Mouse (Mus musculus) heart, adult 18-20 months (tissue): ENCODE measurements at regions not wholly inside any gene's neighbourhood (a gene's known extent, or its start where the extent isn't known, plus 50 kb on each side); places are given as distances from the start of the nearest gene placed in this dataset.

Experiments used
- DNase-seq, 2 experiments: peaks; one replicate each; pipeline ENCODE4 v3.0.0; 2021 to 2022; ENCODE audit warnings: mixed read lengths in 1 of 2

DNA sequence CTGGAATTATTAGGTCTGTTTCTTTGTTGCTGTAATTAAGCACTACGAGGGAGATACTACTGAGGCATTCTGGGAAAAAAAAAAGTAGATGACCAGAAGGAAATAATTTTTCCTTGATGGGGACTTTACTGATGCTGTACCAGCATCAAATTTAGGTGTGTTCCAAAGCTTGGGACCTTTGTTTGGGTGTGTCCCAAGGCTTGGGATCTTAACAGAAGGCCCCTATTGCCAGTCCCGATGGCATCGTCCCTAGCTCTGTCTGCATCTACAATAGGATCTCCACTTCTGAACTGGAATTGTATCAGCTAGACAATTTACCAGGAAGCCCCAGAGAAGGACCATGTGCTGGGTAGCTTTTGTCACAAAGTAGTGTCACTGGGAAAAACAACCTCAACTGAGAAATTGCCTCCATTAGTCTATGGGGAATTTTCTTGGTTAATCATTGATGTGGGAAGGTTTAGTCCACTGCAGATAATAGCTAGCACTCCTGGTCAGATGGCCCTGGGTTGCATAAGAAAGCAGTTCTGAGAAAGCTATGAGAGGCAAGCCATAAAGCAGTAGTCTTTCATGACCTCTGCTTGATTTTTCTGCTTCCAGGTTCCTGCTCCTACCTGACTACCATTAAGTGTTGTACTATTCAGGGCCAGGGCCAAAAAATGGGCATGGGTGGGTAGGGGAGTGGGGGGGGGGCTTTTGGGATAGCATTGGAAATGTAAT is 392.7 kb downstream of the Igsf11 start:
- no peak for DNase-seq

DNA sequence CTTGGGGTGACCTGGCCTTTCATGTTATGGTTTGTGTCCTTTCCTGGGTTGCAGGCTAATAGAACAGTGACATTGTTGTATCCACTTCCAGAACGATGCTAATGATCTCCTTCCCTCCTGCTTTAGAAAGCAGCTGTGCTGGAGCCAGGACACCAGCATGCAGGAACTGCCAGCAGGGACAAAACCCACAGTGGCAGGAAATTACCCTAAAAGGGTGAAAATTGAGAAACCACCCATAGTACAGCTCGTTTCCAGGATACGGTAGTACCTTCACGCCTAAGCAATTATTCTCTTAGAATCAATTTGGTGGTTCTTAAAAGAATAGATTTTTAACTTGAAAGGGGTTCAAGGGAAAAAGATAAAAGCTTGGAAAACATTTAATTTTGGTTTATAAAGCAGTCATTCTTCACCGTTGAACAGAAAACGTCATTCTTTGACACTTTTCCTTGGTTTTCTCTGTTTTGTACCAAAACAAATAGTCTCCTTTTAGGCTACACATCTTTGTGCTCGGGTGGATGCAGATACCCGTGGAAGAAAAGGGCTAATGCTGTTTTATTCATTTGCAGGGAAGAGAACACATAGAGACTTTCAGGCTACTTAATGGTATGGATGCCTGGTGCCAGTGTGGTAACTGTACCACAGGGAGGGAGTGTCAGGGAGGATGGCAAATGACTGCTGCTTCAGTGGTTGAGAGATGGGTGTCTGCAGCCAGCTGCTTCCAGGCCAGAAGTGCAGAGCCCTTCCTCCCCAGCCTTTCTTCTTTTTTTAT is 394.5 kb downstream of the Igsf11 start:
- DNase-seq, result no peak

DNA sequence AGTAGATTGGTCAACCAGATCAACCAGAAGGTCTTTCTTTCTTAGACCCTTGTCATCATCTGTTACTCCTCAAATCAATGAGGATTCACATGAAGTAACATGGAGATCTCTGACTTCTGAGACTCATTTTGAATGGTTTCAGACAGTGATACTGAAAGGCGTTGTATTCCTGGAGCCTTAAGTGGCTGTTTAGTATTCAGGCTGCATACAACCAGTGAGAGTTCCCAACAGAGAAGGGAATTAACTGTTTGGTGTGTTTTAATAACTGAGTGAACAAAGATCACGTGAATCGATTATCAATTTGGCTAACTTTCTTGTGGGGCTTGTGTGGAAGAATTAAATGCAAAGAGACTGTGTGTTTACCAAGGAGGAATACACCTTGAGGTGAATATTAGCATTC is 406.4 kb downstream of the Igsf11 start:
- DNase-seq, result no peak

DNA sequence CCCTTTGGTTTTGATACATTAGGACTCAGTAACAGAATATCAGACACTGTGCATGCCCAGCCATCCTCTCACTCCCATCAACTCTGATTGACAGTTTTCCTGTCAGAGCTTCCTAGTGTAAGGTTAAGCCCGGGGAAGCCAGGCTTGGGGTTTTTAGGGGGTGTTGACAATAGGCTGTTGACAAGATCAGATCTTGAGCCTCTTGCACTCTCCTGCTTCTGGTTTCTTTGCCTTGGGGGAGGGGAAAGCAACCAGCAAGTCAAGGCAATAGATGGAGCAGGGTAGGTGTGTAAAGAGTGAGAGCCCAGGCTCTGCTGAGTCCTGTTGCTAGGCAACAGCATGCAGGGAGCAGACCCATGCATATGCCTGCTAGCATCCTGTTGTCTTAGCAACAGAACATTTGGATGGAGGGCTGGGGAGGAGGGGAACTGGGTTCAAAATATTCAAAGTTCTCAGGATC is 410.5 kb downstream of the Igsf11 start:
- DNase-seq, result no peak

DNA sequence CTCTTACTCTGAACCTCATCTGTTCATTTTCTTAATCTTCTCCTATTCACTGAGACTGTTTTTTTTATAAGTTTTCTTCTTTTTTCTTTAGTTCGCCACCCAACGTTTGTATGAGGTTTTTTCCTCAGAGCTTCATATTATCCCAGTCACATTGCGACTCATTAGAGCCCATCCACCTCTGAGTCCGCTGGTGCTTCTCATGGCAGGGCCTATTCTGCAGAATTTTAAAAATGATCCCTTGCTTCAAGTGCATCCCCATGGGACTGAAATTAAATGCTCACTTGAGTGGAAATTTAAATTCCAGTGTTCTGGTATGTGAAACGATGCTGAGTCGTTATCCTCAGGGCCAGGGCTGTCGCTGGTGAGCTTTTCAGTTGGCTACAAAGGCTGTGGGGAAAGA is 410.9 kb downstream of the Igsf11 start:
- DNase-seq, result no peak

DNA sequence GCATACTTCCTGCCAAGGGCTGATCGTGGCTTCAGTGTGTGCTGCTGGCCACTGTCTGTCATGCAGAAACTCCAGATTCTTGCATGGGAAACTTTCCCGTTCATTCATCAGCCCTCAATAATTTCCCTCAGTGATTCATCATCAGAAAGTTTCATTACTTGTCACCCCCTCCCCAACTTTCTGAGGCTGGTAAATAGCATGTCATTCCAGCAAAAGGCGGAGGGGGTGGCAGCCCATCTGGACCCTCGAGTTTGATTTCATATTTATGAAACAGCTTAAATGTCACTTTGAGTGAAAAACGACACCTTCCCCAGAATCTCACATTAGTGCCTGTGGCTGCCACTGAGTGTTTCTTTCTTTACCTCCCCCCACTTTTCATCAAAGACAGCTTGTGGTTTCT is 415.5 kb downstream of the Igsf11 start:
- no peak for DNase-seq

DNA sequence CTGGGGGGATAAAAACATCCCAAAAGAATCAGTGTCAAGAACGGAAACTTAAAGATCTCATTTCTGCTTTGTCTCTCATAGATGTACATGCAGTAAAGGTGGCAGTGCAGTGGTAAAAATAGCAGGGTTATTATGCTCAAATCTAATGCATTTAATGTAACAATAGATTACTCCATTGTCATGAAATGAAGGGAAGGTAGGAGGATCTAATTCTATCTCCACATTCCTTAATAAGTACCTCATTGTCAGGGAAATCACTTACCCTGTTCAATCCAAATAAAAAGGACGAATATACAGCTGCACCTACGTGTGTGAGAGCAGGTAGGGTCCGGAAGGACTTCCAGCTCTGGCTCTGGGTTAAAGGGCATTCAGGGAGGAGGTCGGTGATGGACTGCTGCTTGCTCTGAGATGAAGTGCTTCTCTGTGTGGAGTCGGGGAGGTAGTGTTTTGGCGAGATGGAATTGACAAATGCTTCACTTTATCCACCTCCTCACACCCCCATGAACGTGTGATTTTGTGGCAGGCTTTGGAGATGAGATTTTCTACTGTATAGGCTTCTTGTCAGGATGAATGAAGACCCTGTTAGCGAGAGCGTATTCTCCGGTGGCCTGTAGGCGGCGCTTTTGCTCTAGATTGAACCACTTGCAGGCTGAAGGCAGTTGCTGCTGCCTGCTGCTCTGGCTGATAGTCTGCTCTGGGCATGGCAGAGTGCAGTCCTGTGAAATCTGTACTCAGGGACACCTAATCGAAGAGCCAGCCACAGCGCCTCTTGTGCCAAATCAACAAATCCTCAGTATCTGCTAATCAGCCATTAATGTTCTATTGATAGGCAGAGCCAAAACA is 424.5 kb downstream of the Igsf11 start:
- peak; percentile 1 to 25 for DNase-seq

DNA sequence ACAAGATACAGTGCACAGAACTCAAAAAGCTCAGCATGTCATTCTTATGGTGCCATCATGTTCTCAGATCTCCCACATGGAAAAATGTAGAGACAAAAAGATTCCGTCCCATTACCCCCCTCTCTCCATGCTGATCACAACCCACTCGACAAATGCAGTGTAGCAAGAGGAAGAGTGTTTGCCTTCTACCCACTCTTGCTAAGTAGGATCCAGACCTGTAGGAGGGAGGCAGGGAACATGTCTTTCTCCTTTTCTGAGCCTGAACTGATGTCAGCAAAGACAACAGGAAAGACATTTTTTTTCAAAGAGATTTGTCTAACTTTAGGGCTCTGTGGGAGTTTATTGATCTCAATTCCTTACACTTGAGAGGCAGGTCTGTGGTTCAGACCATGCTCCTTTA is 433.2 kb downstream of the Igsf11 start:
- DNase-seq, result no peak

DNA sequence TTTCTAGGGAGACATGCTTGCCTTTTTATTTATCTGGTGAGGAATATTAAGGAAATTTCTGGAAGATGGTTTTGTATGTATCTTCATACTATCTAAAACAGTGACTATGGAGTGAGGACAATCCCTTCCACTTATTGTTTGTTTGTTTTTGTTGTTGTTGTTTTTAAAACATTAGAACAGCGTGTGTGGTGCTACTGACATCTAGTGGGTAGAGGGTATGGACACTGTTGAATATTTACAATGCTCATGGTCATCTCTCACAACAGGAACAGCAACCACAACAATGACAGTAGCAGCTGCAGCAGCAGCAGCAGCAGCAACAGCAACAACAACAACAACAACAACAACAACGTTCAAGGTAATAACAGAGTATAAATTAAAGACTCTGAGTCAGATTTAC is 471.2 kb downstream of the Igsf11 start:
- DNase-seq, result no peak

DNA sequence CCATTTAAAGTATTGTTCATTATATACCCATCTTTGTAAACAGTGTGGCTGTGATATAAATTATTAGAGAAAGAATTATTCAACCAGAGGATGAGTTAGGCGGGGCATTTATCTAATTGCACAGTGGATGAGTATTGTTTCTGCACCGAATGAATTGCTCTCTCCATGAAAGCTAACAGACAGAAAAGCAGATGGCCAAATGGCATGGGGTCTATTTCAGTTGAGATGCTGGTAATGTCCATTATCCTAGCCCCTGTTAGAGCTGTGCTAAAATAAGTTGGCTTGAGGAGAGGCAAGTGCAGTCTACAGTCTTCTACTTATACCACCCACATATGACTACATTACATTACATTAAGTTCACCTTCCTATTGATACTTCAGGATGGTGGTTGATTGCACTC is 475.8 kb downstream of the Igsf11 start:
- DNase-seq, result no peak

DNA sequence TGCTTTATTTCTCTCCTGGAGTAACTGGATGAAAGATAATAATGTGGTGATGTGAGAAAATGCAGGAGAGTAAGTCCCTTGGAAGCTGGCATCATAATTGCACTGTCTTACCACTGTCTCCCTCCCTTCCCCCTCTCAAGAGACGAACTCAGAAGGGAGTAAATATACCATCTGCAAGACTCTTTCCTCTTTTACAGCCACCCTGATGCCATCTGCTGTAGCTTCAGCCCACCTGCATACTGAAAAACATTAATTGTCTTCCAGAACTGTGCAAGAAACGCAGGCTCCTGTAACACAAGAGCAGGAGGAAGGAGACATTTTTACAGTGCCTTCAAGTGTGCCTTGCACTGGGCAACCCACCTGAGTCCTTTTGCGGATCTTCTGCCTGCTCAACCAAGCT is 482.1 kb downstream of the Igsf11 start:
- no peak for DNase-seq

DNA sequence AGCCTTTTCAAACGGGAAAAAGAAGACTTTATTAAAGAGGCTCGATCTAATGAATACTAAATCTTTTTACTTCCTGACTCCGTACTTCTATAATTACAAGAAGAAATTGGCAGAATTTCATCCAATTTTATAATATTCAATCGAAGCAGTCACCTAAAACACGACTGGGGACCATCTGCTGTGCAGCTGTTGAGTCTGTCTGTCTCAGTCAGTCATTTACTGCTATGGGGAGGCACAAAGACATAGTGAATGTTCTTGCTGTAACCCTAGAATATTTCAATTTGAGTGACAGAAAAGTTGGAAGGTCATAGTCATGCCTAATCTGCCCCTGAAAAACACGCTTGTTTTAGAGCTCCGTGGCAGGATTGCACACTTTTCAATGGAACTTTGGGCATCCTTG is 487.5 kb downstream of the Igsf11 start:
- DNase-seq, result no peak

DNA sequence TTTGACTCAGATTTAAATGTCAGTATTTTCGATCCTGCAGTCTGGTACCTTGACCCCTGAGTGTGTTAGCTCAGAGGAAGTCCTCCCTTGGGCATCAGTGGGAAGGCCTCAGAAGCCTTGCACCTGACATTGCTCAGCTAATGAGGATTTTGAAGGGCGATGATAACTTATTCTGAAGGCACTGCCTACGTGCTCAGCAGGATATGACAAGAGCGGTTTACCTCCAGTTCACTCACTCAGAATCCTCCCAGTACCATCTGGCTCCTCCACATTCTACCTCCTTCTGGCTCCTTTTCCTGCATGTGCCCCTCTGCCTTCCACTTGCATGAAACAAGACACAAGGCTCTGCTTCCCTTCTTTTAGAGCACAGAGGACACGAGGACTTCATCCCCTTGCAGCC is 497.5 kb downstream of the Igsf11 start:
- no peak for DNase-seq

DNA sequence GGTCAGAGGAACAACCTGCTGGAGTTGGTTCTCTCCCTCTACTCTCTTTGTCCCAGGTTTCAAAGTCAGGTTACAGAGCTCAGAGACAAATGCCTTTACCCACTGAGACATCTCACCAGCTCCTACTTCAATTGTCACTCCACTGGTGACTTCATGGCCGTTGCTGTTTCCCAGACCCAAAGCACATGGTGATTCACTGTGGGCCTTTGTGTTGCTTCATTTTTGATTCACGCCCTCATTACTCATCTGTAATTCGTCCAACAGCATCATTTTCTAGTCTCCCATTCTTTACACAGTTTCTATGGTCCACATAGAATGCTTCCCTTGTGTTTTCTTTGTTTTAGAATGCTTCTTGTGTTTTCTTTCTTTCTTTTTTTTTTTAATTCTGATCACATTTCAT is 498.2 kb downstream of the Igsf11 start:
- no peak for DNase-seq

DNA sequence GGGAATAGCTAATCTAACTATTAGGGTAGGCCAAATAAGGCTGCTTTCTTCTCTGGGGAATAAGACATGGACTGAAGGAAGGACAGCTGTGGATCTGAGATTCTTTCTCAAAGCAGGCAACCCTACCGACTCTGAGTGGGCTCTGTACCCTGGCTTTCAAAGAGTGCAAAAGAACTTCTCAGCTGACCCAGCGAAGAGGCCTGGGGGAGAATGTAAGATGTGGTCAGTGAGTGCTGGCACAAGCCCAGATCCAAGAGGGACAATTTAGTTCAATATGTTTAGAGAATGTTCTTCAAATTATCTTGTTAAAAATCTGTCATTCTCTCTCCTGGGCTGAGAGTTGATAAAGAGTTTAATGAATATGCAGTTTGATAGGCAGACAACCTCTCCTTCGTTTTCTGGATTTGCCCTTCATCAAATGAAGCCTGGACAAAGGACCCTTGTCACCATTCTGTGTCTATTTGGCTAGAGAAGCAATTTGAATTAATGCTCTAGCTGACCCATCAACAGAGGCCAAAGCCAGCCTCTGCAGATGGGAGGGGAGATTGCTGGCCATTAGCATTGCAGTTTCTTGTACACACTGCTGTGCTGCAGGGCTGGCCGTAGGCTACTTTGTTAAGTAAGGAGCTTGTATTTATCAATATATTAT is 509.8 kb downstream of the Igsf11 start:
- no peak for DNase-seq

DNA sequence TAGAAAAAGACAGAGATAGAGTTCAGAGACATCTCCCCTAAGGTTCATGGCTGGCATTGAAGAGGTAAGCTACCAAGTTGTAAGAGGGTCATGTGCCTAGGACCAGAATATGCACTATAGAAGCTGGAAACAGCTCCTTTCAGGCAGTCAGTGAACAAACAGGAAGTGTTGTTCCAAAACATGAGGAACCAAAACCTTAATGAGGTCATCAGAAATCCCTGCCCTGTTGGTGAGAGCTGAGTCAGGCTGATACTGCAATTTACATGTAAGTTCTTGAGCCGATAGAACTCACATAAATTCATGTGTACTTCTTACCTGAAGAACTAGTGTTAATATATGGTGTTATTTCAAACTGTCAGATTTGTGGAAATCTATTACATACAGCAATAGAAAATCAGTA is 539.1 kb downstream of the Igsf11 start:
- DNase-seq, result peak in 1 of 2 experiments; percentile 5

DNA sequence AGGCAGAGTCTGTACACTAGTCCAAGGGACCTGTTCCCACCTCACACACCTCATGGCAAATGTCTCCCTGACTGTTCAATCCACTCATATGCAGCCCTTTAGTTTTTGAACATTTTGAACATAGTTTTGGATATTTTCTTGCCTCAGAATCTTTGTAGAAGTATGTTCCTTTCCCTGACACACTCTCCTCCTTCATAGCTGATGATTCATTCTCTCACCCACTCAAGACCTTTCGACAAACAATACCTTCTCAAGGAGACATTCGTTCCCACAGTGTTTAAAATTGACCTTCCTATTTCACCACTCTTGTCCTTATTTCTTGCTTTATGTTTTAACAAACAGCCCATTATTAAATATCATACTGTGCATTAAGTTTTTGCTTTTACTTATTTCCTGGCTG is 538.4 kb upstream of the Lsamp start:
- no peak for DNase-seq

DNA sequence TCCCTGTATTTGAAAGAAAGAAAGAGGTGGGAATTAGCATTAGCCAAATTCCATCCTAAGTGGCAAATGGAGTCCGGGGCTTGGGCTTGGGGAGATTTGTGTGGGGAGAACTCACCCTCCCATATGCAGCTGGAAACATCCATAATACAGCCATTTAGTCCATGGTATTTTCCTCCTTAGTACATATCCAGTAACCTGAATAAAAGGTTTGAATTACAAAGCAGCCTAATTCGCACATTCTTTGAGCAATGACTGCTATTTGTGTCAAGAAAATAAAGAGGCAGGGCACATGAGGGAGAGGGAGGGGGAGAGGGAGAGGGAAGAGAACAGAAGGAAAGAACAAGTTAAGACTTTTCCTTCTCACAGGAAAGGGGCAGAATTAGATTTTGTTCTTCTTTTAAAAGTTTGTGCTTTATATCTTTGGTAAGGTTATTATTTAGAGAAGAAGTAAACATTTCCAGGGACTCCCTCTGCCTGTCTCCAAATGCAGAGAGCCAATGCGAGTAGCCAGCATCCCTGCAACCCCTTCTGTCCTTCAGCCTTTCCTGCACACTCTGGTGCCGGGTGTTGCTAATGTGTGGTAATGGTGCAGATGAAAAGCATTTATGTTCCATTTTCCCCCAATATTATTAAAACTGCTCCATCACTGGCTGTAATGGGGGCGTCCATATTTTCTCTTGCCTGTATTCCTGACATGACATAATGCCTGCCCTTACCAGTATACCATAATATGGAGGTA is 530.6 kb upstream of the Lsamp start:
- DNase-seq, result no peak
